Mouse (Mus musculus): ENCODE results near the gene Utp11.
"Not testable (repeated sequence)": the region's sequence is repeated elsewhere in the genome, so short reads cannot be mapped to it uniquely, and the experiment has no call there.

The Utp11 gene

DNA sequence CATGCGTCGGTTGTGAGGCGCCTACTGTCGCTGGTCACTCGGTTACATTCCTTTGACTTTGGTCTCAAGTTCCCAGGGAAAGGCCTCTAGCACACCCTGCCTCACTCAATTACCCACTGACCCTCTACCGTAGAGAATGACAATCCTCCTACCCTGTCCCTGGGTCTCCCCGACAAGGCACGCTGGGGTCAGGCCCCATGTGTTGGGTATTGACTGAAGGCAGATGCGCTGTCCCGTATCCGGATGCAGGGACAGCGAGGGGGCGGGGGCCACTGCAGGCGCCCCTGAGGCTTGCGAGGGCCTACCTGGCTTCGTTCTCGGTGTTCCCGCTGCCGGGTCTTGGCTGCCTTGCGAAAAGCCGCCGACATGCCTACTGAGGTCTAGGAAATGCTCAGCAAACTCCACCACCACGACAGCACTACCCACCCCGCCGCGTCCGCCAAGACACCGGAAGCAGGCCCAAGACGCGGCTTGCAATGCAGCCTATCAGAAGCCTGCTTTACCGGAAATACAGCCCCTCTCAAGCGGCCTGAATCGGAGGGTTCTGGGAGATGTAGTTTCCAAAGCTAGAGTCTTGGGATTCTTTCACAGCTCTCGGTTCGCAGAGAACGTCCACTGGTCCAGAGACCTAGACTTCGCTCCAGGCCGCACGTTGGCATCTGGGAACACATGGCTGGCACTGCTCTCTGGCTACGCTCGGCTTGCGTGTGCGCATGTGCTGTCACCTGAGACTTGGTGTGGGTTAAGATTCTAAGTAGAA is at the start of gene Utp11:
Utp11 (minus strand) TSS at position 466 of the 760 bp plus-strand sequence.
- DNase-seq = peak; percentile 87

- no peak for DNase-seq
Measured at GRCm38 (mm10) chr4:124742839-124743238, 49.4 kb upstream of the Utp11 start.

- DNase-seq = peak; percentile 85
Measured at GRCm38 (mm10) chr4:124741376-124742343, 48.3 kb upstream of the Utp11 start, which contains the start of gene Inpp5b. Inpp5b (plus strand) TSS chr4:124741850.

DNA sequence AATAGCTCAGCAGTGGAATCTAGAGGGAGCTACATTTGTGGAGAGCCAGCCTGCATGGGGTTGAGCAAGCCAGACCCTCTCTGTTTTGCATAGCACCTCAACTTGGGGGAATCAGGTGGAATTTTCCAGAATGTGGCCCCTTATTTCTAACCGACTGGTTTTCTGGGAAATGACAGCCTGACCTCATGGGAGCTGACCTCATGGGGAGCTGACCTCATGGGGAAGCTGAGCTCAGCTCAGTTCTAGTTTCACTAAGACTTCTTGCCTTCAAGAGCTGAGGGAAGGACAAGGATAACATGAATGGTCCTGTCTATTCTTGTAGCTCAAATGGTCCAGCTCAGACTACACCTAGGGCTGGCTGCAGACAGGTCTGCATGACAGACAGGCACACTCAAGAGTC is 45.4 kb upstream of the Utp11 start:
- DNase-seq = no peak

GRCm38 (mm10) chr4:124738013-124738412 is 44.6 kb upstream of the Utp11 start:
- DNase-seq = no peak

DNA sequence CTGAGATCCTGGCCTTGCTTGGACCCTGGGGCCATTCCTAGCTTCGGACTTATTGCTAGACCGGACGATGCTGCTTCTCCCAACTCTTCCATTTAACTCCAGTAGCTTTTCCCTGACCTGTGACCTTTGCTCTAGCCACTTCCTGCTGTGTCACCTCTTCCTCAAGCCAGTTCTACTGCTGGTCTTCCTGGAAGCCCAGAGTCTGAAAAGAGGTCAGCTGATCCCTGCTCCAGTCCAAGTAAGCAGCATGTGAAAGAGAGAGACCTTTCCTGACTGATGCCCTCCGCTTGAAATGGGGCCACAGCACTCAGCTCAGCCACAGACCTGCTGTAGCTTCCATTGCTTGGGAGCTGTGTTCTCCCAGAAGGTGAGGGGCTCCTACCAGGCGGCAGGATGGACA is 44.1 kb upstream of the Utp11 start:
- DNase-seq = no peak

DNA sequence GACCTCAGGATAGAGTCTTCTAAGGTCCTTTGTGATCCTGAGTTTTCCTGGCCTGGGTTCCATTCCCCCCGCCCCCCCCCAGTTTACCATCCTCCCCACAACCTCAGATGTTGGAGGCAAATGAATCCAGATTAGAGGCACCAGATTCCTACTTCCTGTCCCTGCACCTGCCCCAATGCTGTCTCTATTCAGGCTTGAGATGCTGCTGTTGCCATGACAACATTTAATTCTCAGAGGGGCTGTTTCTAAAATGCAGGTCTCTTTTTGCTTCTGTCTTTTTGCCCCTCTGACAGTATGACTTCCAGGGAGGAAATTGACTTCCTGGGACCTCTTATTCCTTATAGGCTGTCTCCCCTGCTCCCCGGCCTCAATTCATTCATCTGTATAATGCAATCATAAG is 43.6 kb upstream of the Utp11 start:
- no peak for DNase-seq

DNA sequence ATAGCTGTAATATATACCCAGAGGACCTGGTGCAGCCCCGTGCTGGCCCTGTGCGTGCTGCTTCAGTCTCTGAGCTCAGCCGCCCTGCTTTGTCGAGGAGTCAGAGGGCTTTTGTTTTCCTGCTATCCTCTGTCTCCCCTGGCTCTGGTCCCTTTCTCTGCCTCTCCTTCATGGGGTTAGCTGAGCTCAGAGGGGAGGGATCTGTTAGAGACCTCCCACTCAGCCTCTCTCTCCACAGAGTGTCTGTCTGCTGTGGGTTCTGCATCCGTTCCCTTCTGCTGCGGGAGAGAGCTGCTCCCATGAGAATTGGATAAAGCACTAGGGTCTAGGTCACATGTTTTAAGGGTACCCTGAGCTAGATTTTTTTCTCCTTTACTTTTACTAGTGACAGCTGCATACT is 32.7 kb upstream of the Utp11 start:
- DNase-seq = no peak

DNA sequence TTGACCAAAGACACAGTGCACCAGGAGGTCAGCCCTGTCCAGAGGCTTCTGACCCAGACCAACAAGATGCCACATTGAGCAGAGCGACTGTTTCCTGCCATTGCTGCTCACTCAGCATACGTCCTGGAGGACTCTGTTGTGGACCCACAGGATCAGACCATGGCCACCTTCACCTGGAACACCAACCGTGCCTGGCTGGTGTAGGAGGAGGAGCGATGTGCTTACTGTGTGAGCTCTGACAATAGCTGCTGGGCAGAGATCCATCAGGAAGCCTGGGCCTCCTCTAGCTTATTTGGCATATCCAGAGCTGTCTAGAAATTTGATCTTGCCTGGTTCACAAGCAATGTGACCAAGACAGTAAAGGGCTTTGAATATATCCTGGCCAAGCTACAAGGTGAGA is 25.7 kb upstream of the Utp11 start:
- DNase-seq = no peak

- peak; percentile 94 for DNase-seq
Measured at GRCm38 (mm10) chr4:124714545-124715481, 21.4 kb upstream of the Utp11 start, which contains the start of gene Sf3a3. Sf3a3 (plus strand) TSS chr4:124714776.

GRCm38 (mm10) chr4:124713850-124714249 is 20.4 kb upstream of the Utp11 start:
- not testable (repeated sequence) for DNase-seq

GRCm38 (mm10) chr4:124712618-124713017 is 19.2 kb upstream of the Utp11 start:
- no peak for DNase-seq

- no peak for DNase-seq
Measured at GRCm38 (mm10) chr4:124710776-124711291, 17.4 kb upstream of the Utp11 start.

DNA sequence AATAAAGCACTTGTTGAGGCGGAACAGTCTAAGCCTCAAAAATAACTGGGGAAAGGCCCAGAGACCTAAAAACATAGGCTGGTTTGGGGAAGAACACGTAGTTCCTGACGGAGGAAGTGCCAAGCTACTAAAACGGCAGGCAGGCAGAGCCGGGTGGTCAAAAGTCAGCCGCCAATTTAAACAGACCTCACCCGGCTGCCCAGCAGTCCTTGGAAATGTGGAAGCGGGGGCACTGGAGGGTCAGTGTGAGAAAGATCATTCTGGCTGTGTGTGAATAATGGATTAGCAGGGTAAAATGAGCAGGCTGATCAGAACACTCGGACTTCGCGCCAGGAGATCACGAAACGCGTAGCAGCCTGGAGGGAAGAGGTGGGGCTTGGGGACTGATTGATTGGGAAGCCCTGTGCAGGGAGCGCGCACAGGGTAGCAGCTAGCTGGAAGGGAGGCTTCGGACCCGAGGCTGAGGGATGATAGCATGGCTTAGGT is 16.6 kb upstream of the Utp11 start:
- DNase-seq = no peak

DNA sequence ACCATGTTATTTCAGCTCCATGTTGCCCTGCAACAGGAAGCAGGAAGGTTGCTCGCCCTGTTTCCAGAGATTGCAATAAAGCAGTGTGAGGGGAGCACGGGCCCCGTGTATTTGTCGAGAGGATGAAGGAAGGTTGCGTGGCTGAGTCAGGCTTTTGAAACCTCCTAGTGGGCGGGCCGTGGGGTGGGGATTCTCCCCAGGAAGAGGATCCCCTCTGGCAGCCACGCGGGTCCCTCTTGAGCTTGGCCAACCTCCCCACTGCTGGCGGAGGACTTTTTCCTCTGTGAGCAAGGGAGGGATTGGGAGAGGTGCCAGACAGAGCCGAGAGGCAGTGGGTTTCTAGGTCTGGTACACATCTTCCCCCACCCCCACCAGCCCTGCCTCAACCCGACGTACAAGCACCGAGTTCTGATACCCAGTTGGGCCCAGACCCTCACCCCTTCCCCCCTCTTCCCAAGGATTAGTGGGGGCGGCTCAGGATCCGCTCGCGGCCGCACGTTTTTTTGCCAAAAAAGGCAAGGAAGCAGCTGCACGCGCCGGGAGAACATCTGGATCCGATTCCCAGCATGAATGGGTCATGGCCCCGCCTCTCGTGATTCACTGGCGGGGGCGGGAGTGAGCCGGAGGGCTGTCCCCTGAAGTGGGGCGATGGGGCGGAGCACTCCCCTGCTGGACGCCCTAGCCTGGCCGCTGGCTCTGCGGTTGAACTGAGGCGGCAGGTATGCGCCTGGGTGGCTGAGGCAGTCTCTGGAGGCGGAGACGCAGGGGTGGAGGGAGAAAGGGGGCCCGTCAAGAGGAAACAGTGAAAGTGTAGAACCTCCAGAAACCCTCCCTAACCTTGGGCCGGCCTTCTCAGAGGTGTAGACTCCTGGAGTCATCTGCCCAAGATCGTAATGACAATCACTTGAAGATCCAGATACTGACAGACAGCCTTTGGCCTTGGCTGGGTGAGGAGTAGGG is 15.4 kb upstream of the Utp11 start:
- no peak for DNase-seq

GRCm38 (mm10) chr4:124708200-124708517 is 14.8 kb upstream of the Utp11 start:
- DNase-seq = not testable (repeated sequence)

DNA sequence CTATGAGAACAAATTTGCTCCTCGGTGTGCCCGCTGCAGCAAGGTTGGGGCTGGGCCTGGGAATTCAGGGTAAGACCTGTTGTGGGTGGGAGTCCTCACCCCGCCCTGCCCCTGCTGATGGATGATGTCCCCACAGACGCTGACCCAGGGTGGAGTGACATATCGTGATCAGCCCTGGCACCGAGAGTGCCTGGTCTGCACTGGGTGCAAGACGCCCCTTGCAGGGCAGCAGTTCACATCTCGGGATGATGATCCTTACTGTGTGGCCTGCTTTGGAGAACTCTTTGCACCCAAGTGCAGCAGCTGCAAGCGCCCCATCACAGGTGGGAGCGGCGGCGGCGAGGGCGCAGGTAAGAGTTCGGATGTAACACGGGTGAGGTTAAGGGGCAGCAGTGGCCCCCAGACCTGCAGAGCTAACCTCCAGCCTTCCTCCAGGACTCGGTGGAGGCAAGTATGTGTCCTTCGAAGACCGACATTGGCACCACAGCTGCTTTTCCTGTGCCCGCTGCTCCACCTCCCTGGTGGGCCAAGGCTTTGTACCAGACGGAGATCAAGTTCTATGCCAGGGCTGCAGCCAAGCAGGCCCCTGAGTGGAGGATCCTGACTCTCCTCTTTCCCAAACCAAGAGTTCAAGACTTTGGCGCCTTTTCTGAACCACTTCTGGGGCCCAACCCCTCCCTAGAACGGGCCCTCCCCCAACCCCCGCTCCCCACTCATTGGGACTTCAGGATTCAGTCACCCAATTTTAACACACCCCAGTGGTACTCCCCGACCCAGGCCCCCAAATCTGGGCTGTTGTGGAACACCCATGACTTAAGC is 14.2 kb upstream of the Utp11 start:
- DNase-seq = not testable (repeated sequence)

DNA sequence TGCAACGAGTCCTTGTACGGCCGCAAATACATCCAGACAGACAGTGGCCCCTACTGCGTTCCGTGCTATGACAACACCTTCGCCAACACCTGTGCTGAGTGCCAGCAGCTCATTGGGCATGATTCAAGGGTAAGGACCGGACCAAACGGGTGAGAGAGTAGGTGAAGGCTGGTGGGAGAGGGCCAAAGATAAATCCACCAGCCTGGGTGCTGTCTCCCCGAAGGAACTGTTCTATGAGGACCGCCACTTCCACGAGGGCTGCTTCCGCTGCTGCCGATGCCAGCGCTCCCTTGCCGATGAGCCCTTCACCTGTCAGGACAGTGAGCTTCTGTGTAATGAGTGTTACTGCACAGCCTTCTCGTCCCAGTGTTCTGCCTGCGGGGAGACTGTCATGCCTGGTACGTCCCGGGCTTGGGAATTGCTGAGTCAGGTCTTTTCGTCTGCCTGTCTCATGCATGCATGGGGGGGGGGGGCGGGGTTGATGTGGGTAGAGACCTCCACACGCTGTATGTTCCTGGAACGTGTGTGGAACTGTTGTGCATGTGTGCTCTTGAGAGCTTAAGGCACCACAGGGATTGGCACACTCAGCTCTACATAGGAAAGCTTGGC is 12.4 kb upstream of the Utp11 start:
- no peak for DNase-seq

DNA sequence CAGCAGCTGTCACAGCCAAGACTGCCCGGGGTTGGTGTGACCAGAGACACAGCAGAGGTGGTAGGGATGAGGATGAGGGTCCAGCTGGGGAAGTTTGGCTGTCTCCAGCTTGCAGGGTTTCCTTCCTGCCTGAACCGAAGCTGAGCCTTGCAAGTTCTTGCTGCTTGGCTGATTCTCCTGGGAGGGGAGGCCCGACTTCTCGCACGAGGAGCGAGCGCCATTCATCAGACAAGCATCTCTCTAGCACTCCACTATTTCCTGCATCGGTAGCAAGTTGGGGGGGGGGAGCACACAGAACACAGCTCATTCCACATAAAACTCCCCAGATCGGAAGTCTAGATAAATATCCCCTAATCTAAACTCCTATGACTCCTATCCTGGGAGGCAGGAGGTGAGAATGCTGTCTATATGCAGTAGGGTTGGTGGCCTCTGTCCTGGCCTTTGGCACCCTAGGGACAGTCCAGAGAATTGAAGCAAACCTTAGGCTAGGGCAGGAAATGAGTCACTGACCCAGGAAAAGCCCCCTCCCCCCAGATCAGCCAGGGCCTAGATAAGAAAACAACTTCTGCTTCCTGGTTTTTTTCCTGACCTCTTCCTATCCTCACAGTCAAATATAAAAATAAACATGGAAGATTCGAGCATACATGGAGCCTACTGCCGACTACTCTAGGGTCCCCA is 11.5 kb upstream of the Utp11 start:
- no peak for DNase-seq
